Mouse (Mus musculus) stomach, embryonic 14.5 days (tissue): ENCODE measurements around the gene Cdh23. TPM values are rescaled to one million over a fixed set of nuclear protein-coding genes. Genes with fewer than 3 reads are reported as not detected.

Source experiments
- ATAC-seq: fragments of 200-750 bp; cut with Nextera tagmentation; 2 replicates; pipeline ENCODE4 v1.8.0; 2017; ENCODE audit warnings: low read depth, moderate TSS enrichment; ENCODE audit not compliant: insufficient number of reproducible peaks, insufficient read depth, low FRiP score
- H3K27ac ChIP-seq: fragments of 300-500 bp; sonication (generic); 2 replicates; pipeline ENCODE4 v1.5.1; 2014; ENCODE audit warnings: mild to moderate bottlenecking, low read length, moderate library complexity, mixed read lengths
- H3K27me3 ChIP-seq: fragments of 300-500 bp; sonication (generic); 2 replicates; pipeline ENCODE4 v1.6.1; 2014; ENCODE audit warnings: low read length, control low read depth, mixed read lengths; ENCODE audit not compliant: control insufficient read depth, insufficient read depth
- H3K36me3 ChIP-seq: fragments of 300-500 bp; sonication (generic); 2 replicates; pipeline ENCODE4 v1.6.1; 2014; ENCODE audit warnings: mild to moderate bottlenecking, control low read depth, low read length, moderate library complexity, mixed read lengths; ENCODE audit not compliant: control insufficient read depth, insufficient read depth
- H3K4me1 ChIP-seq: fragments of 300-500 bp; sonication (generic); 2 replicates; pipeline ENCODE4 v1.6.1; 2014; ENCODE audit warnings: low read length, control low read depth, mixed read lengths; ENCODE audit not compliant: control insufficient read depth, insufficient read depth
- H3K4me2 ChIP-seq: fragments of 300-500 bp; sonication (generic); replicated peaks from 2 replicates; pipeline ENCODE4 v1.6.1; 2014; ENCODE audit warnings: low read depth, low read length, control low read depth
- H3K4me3 ChIP-seq: fragments of 300-500 bp; sonication (generic); 2 replicates; pipeline ENCODE4 v1.5.1; 2014; ENCODE audit warnings: low read depth, low read length, control low read depth
- H3K9ac ChIP-seq: fragments of 300-500 bp; sonication (generic); replicated peaks from 2 replicates; pipeline ENCODE4 v1.6.1; 2014; ENCODE audit warnings: low read depth, mild to moderate bottlenecking, control low read depth, low read length, moderate library complexity, mixed read lengths
- H3K9me3 ChIP-seq: fragments of 300-500 bp; sonication (generic); 2 replicates; pipeline ENCODE4 v1.6.1; 2016; ENCODE audit warnings: low read depth, low read length, control low read depth; ENCODE audit not compliant: control insufficient read depth
- WGBS: fragments of 180-500 bp; shearing (Covaris S2); extraction: QIAGEN DNeasy Blood & Tissue Kit; methylation state at CpG from one replicate; pipeline ENCODE4 v1.1.7; 2014; 5-methylcytosine and 5-hydroxymethylcytosine counted together
- polyA plus RNA-seq: library from polyadenylated mRNA; unstranded; fragments of >200 nt; fragmentation: Nextera tagmentation; extraction: Ambion mirVana; gene quantifications from 2 replicates; pipeline ENCODE4 v1.2.1, GENCODE M21; 2014

Cdh23 gene
- polyA plus RNA-seq, 1 experiment from 2014 or later: 0.71 TPM

DNA sequence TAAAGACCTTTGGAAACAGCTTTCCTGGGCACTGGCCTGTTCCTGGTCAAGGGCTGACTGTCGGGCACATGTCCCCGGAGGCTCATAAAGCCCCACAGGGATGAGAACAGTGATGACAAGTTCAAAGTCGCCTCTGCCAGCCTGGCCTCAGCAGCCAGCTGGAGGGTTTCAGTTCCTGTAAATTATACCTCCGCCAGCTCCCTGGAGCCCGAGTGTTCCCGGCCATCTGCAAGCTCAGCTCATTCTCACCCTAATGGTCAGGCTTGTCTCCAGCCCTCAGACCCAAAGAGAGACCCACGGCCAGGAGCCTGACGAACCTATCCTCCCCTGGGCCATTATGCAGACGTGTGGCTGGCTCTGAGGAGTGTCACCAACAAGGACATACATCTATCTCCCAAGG lies 57.0 kb downstream of the Cdh23 start:
- ATAC-seq: no peak
- Histone ChIP-seq H3K36me3 (no peaks in the 10 kb centered on the region), H3K9me3 (no peaks in the 10 kb centered on the region), H3K4me1 (no peaks in the 10 kb centered on the region; the same call in 1 of the 2 replicates), H3K4me2 (no peak overlapping the region), H3K27ac (no peak overlapping the region), H3K4me3 (no peak overlapping the region), H3K27me3 (no peaks in the 10 kb centered on the region), H3K9ac (no peak overlapping the region)
- 51% methylated on average over 9 of the region's 9 CpGs for WGBS

DNA sequence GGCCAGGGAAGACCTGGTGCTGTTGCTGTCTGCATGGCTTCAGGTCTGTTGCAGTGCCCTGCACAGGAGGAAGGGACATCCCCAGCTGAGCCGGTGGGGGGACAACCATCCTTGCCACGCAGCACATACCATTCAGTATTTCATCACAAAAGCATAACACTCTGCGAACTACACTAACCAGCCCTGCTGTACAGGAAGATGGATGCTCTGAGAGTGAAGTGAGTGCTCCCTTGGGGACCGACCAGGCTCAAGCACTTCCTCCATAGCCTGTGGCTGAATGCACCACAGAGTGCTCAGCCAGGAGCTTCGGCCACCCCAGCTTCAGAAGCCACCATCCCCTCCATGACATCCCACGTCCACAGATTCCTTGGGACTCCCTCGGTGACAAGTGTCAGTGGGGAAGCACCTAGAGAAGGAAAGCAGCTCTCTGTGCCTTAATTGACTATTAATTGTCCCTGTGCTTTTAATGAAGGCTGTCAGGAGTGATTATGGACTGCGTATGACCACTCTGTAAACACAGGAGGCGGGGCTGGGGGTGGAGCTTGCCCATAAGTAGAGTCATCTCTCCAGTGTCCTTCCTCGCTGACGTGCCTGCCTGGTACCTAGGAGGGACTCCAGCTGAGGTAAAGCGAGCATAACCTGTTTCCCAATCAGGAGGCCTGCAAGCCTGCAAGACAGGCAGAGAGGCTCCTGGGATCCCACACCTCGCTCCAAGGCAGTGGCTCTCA lies 60.6 kb downstream of the Cdh23 start:
- H3K4me1 ChIP-seq: no peaks in the 10 kb centered on the region
- WGBS: 24% methylated on average over 13 of the region's 13 CpGs
- no peak; the same call in 1 of the 2 replicates for ATAC-seq
- no peak overlapping the region for H3K9ac ChIP-seq
- H3K27me3 ChIP-seq: no peaks in the 10 kb centered on the region
- H3K36me3 ChIP-seq: no peaks in the 10 kb centered on the region
- H3K27ac ChIP-seq: no peak overlapping the region
- no peaks in the 10 kb centered on the region for H3K9me3 ChIP-seq
- no peak overlapping the region for H3K4me3 ChIP-seq
- H3K4me2 ChIP-seq: no peak overlapping the region

DNA sequence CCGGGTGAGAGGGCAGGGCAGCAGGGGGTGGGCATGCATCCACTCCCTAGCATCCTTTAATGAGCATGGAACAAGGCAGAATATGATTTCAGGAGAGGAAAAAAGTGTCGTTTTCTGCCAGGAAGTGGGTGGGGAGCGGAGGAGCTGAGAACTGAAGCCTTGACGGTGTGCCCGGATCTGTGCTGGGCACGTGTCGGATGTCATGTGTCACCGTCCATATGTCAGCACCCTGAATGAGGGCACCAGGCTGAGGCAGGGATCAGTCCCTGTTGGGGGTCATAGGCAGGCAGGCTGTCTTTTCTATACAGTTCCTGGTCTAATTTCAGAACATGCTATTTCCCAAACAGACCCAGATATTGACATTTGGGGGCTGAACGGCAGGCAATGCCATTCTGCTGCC lies 61.9 kb downstream of the Cdh23 start:
- ATAC-seq: no peak
- no peaks in the 10 kb centered on the region for H3K27me3 ChIP-seq
- no peak overlapping the region for H3K4me2 ChIP-seq
- no peaks in the 10 kb centered on the region for H3K36me3 ChIP-seq
- H3K27ac ChIP-seq: no peak overlapping the region
- peaks cover 3% of the 10 kb centered on the region for H3K9me3 ChIP-seq
- 69% methylated on average over 9 of the region's 9 CpGs for WGBS
- H3K9ac ChIP-seq: no peak overlapping the region
- no peak overlapping the region for H3K4me3 ChIP-seq
- H3K4me1 ChIP-seq: no peaks in the 10 kb centered on the region

DNA sequence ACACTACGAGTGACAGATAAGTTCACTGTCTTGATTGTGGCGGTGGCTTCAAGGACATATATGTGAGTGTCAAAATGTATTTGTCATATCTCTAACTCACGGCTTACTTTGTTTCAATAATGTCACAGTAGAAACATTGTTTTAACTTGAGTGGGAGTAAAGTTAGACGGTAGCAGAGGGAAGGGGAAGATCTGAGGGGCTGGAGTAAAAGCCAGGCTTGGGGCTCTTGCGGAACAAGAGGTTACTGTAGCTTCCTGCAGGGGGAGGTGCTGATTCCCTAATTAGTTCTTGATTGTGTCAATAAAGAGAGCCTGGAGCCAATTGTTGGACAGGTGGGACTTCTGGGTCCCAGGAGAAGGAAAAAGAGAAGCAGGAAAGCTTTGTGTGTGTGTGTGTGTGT lies 70.2 kb downstream of the Cdh23 start:
- Histone ChIP-seq H3K9me3 (peaks cover 12% of the 10 kb centered on the region), H3K27me3 (no peaks in the 10 kb centered on the region), H3K4me2 (no peak overlapping the region), H3K4me3 (no peak overlapping the region), H3K9ac (no peak overlapping the region), H3K4me1 (no peaks in the 10 kb centered on the region), H3K27ac (no peak overlapping the region), H3K36me3 (no peaks in the 10 kb centered on the region)
- ATAC-seq: no peak
- 65% methylated on average over 5 of the region's 5 CpGs for WGBS

DNA sequence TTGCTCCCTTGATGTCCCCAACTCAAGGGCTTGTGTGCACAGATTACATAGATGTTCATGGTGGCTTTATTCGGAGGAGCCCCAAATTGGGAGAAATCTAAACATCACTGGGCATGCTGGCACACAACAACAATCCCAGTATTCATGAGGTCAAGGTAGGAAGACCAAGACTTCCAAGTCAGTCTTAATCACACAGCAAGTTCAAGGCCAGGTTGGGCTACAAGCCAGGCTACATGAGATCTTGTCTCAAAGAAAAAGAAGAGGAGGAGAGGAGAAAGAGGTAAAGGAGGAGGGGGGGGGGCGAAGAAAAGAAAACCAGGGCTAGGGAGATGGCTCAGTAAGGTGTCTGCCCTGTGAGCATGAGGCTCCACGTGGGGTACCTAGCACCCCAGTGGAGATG lies 70.8 kb downstream of the Cdh23 start:
- 77% methylated on average over 3 of the region's 3 CpGs for WGBS
- H3K9me3 ChIP-seq: peaks cover 12% of the 10 kb centered on the region
- H3K9ac ChIP-seq: no peak overlapping the region
- no peaks in the 10 kb centered on the region for H3K27me3 ChIP-seq
- H3K4me1 ChIP-seq: no peaks in the 10 kb centered on the region
- no peaks in the 10 kb centered on the region for H3K36me3 ChIP-seq
- no peak overlapping the region for H3K4me2 ChIP-seq
- no peak overlapping the region for H3K27ac ChIP-seq
- no peak overlapping the region for H3K4me3 ChIP-seq
- ATAC-seq: no peak

DNA sequence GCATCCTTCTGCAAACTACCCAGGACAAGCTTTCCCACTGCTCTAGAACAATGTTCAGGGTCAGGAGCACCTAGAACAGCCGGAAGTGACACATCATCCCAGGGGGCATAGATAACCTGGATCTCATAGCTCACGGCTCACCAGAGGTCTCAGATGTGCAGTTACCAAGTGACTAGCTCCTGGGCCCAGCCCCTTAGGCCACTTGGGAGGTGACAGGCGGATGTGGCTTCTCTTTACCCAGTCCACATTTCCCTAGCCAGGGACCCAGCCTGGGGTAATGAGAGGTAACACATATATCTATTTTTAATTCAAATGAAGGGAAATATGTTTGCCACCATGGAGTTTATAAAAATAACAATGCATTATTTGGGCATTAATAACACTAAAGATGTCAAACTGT lies 71.3 kb downstream of the Cdh23 start:
- Histone ChIP-seq H3K36me3 (no peaks in the 10 kb centered on the region), H3K27ac (no peak overlapping the region), H3K9me3 (peaks cover 12% of the 10 kb centered on the region), H3K4me1 (no peaks in the 10 kb centered on the region), H3K9ac (no peak overlapping the region), H3K27me3 (no peaks in the 10 kb centered on the region), H3K4me3 (no peak overlapping the region), H3K4me2 (no peak overlapping the region)
- WGBS: 51% methylated on average over 3 of the region's 3 CpGs
- no peak for ATAC-seq

DNA sequence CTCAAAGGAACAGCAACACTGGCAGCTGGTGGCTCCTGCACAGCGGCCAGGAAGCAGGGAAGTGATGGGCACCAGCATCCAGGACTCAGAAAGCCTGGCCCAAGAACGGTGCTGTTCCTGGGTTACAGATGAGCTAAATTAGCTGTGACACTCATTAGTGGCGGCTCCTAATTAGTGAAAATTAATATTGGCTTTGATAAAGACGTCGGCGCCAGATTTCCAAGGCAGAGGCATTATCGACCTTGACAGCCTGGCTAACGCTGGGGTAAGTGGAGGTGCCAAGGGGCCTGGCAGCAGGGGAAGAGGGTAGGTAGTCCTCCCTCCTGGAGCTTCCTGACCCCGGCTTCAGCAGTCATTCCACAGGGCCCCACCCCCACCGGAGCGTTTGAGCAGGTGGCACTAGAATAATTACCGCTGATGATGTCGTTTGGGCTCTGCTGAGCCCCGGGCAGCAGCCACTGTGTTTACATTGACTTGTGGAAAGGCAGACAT lies 72.0 kb downstream of the Cdh23 start:
- Histone ChIP-seq H3K9me3 (peaks cover 8% of the 10 kb centered on the region), H3K9ac (no peak overlapping the region), H3K4me2 (no peak overlapping the region), H3K4me3 (no peak overlapping the region), H3K27ac (no peak overlapping the region), H3K36me3 (no peaks in the 10 kb centered on the region), H3K27me3 (no peaks in the 10 kb centered on the region), H3K4me1 (no peaks in the 10 kb centered on the region)
- 39% methylated on average over 14 of the region's 14 CpGs for WGBS
- no peak for ATAC-seq

DNA sequence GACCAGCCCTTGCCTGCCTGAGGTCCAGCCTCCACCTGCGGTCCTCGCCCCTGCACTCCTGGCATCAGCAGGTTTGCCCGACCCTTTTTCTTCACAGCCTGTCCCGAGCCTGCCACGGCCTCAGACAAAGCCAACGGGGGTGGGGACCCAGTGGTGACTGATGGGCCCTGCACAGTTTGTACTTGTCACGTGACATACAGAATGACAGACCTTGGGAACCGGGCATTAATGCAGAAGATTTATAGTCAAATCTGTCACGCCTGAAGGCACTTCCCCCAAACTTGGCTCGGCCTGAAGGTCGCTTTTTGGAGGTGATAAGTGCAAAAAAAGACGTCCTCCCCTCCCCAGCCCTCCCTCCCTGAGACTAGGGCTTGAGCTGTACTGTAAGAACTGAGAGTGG lies 73.5 kb downstream of the Cdh23 start:
- Histone ChIP-seq H3K9ac (no peak overlapping the region), H3K4me2 (no peak overlapping the region), H3K27ac (no peak overlapping the region), H3K27me3 (no peaks in the 10 kb centered on the region), H3K4me3 (no peak overlapping the region), H3K36me3 (no peaks in the 10 kb centered on the region), H3K9me3 (no peaks in the 10 kb centered on the region), H3K4me1 (no peaks in the 10 kb centered on the region)
- 43% methylated on average over 12 of the region's 12 CpGs for WGBS
- no peak for ATAC-seq
